Mouse (Mus musculus) myocyte (in vitro differentiated cells): ENCODE measurements around the gene Tssk3.

ENCODE experiments used
- MAX ChIP-seq: IDR thresholded peaks from one replicate; pipeline ENCODE4 v1.6.1; 2011; ENCODE audit warnings: low read depth, mild to moderate bottlenecking, control low read depth
- POLR2A ChIP-seq: IDR thresholded peaks from one replicate; pipeline ENCODE4 v1.6.1; 2011; ENCODE audit warnings: low read depth, mild to moderate bottlenecking, control low read depth, moderate library complexity; ENCODE audit not compliant: insufficient read length
- USF1 ChIP-seq: IDR thresholded peaks from one replicate; pipeline ENCODE4 v1.6.1; 2011; ENCODE audit warnings: low read depth, mild to moderate bottlenecking, control low read depth, moderate library complexity

GRCm38 (mm10) chr4:129490972-129491880 is at the start of gene Tssk3, which contains the start of gene Fam229a:
- TF ChIP-seq POLR2A (no peak), MAX (no peak), USF1 (no peak)
